Mouse (Mus musculus): ENCODE results near the gene Arvcf.

DNA sequence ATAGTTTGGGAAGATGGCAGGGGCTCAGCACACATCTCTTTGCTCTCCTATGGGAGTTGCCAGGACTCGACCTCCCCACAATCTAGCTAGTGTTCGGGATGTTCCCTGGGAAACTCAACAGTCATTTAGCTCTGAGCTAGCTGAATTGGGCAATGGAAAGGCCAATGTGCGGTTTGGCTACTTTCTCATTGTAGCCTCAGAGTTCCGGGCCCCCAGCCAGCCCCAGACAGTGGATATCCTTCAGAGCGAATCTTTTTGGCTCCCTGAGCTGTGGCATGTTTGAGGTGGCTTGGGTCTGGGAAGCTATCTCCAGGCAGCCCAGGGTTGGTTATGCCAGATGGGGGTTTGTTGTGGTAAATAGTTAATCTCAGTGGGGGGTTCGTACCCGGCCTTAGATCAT is 38.5 kb downstream of the Arvcf start:
- TF ChIP-seq MAFK (IDR thresholded peaks at IDR 0.05; ENCODE audit: insufficient read depth, low read depth, low read length) = no peak
- TF ChIP-seq ZNF384 (IDR thresholded peaks at IDR 0.05; ENCODE audit: low read depth, low read length) = no peak
- TF ChIP-seq ZC3H11A (IDR thresholded peaks at IDR 0.05; ENCODE audit: borderline replicate concordance, low read depth, low read length) = no peak
